Mouse (Mus musculus) cerebellum, adult 2 months (tissue): ENCODE data around the gene Vwa1.

Experiments used
- CTCF ChIP-seq: fragments of 200-500 bp; IDR thresholded peaks from 2 replicates; pipeline ENCODE4 v1.5.1; 2011; ENCODE audit warnings: low read depth, mild to moderate bottlenecking, control low read depth, low read length, moderate library complexity, borderline replicate concordance; ENCODE audit not compliant: insufficient read depth
- POLR2A ChIP-seq: fragments of 200-500 bp; IDR thresholded peaks from 2 replicates; pipeline ENCODE4 v1.6.1; 2011; ENCODE audit warnings: low read length, control low read depth, borderline replicate concordance; ENCODE audit not compliant: insufficient read depth

GRCm38 (mm10) chr4:155772786-155773185, 1.7 kb downstream of the Vwa1 start:
- TF ChIP-seq CTCF (no peak), POLR2A (no peak)
